Mouse (Mus musculus): ENCODE measurements around the gene Sox30. TPM values are rescaled to one million over a fixed set of nuclear protein-coding genes. Genes with fewer than 3 reads are reported as not detected.

Gene Sox30
- total RNA-seq, 2 experiments from 2014 or later, result 0.24 to 0.30 TPM

DNA sequence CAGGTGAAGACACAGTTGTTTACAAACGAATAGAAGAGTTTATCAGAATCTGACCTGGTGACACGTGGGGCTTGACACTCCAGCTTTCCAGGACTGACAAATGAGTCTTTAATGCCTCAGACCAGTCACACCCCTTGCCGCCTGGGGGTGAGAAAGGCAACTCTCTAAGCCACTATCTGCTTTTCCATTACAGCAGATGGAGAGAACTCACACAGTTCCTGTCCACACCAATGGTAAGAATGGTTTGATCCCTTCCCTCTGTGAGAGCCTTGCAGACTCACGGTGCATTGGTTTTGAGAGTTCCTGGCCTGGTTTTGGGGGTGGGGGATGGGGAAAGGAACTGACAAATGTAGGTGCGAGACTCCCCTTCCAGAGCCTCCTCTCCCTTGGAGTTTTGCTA is 74.2 kb downstream of the Sox30 start:
- intact Hi-C loops (cut with DNase I), result loop anchor here (1.0 to 5.0 kb wide), 2 partner anchors 97 to 160 kb away; partner anchors contain the start of gene Thg1l
- peak in 1 of 2 experiments; percentile 15 for DNase-seq

DNA sequence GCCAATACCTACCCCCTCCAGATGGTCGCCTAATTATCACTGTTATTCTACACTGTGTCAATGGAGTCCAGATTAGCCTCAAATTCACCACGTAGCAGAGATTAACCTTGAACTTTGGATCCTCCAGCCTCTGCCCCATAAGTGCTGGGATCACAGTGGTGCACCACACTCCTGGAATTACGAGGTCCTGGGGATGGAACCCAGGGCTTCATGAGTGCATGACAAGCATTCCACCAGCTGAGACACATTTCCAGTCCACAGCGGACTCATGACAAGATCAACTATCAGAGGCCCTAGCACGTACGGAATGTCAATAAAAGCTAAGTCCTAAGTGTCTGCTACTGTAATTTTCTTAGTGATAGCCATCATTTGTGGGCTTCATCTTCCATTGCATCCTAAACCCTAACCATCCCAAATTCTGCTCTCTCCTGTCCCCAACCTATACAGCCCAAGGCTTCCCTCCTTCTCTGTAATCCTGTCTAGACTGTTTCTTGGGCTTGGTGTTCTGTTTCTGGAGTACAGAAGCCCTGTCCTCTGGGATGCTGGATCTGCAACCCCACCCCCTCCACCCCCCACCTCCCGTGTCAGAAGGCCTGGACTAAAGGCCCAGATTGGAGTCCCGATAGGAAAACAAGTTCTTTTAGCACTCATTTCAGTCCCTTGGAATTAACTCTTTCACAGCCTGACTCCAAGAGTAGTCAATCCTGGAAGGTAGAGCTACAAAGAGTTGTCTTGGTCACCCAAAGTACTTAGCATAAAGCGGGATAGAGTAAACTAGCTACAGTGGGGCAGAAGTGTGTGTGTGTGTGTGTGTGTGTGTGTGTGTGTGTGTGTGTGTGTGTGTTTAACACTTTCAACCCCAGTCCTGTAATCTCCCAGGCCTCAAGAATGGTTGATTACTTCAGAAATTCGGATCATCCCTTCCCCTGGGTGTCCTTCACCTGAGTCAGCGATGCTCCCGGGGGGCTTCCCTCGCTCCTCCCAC is 75.1 kb downstream of the Sox30 start:
- peak in 1 of 2 experiments; percentile 10 for DNase-seq
- intact Hi-C loops (cut with DNase I), result loop anchor here (1.0 to 5.0 kb wide), 4 partner anchors 37 to 159 kb away; partner anchors contain the start of gene Thg1l

DNA sequence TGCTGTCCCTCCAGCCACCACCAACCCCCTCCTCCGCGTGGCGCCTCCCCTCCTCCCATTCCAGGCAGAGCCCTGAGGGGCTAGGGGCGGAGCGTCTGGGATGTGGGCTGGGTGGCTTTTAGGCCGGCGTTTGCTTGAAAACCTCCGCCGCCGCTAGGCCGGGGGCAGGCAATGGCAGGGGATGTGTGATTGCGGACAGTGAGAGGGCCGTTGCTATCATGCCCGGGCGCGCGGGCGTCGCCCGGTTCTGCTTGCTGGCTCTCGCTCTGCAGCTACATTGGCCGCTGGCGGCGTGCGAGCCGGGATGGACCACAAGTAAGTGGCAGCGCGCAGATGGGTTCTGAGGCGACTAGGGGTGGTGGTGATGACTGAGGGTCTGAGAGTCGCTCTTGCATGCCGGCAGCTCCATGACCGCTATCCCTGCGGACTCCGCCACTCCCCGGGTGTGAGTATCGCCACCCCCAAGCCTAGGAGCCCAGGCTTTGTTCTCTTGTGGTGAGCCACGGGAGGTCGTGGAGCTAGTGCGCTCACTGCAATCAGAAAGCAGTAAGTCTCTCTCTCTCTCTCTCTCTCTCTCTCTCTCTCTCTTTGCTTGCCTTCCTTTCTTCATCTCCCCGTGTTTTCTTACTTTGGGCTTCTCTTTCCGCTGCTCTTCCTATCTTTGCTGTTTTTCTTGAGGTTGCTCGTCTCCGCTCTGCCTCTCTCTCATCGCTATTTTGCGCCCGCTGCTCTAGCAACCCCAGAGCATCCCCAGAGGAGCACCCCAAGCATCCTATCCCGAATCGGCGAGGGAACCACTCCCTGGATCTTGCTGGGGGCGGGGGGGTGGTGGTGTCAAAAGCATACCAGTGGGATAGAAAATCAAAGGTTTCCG is 76.0 kb downstream of the Sox30 start, which contains the start of gene Adam19:
Gene Adam19, plus strand, starts transcription at position 97 of the 874 bp plus-strand sequence.
- intact Hi-C loops (cut with DNase I), result loop anchor here (1.0 to 5.0 kb wide), 2 partner anchors 36 to 72 kb away; no protein-coding TSS in a partner anchor
- DNase-seq, result peak; percentile 90 to 91

DNA sequence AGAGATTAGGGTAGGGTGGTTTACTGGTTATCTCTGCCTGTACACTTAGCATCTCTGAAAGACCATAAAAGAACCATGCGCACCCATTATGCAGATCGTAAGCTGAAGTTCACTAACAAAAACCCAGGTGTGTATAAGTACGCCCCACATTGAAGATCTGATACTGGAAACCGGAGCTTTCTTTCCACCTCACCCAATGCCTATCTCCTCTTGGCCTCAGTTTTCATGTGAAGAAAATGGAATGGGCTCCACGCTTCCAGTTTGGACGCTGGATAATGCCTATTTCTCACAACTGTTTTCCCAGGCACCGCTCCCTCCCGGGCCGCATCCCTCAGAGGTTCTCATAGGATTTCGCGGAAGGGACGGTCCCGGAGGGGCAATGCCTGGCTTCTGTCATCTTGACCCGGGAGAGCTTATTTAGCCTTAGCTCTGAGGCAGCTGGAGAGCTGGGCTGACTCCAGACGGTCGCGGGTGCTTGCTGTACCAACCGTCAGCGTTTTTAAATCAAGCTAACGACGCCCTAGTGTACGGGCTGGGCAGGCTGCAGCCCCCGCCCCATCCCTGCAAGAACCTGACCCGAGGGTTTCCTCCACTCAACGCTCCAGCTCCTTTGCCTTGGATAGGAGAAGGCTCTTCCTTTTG is 76.8 kb downstream of the Sox30 start:
- DNase-seq, result peak; percentile 69 to 75
- intact Hi-C loops (cut with DNase I), result loop anchor here (5.0 kb wide), 1 partner anchor 35 kb away; no protein-coding TSS in a partner anchor

DNA sequence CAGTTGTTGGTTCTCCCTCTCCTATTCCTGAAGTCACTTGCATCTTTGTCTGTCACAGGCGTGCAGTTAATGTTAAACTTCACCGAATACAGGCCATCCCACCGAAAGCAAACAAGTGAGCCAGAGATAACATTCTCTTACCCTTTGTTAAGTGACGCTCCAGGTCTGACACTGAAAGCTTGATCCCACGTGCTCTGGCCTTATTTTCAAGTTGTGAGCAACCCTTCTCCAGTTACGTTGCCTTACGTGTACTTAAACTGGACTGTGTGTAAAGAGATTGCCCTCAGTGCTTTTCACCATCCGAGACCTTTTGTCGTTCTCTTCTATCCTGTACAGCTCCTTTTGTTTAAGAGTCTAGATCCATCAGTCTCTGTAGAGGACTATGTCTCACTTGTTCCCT is 77.9 kb downstream of the Sox30 start:
- peak; percentile 53 to 62 for DNase-seq
- intact Hi-C loops (cut with DNase I), result loop anchor here (5.0 kb wide), 1 partner anchor 34 kb away; no protein-coding TSS in a partner anchor

DNA sequence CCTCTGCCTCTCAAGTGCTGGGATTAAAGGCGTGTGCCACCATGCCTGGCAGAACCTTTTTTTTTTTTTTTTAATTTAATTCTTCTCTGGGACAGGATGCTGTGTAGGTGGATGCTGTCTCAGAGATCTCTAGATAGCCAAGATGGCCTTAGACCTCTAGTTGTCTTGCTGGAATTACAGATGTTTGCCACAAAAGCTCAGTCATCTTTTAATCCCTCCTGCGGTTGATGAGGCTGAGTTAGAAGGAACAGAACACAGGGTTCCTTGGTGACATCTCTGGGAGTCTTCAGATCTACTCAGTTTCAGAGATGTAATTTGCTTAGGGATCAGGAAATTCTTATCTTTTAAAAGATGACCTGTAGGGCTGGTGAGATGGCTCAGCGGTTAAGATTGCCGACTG is 78.8 kb downstream of the Sox30 start:
- intact Hi-C loops (cut with DNase I), result loop anchor here (5.0 kb wide), 1 partner anchor 33 kb away; no protein-coding TSS in a partner anchor
- no peak for DNase-seq

DNA sequence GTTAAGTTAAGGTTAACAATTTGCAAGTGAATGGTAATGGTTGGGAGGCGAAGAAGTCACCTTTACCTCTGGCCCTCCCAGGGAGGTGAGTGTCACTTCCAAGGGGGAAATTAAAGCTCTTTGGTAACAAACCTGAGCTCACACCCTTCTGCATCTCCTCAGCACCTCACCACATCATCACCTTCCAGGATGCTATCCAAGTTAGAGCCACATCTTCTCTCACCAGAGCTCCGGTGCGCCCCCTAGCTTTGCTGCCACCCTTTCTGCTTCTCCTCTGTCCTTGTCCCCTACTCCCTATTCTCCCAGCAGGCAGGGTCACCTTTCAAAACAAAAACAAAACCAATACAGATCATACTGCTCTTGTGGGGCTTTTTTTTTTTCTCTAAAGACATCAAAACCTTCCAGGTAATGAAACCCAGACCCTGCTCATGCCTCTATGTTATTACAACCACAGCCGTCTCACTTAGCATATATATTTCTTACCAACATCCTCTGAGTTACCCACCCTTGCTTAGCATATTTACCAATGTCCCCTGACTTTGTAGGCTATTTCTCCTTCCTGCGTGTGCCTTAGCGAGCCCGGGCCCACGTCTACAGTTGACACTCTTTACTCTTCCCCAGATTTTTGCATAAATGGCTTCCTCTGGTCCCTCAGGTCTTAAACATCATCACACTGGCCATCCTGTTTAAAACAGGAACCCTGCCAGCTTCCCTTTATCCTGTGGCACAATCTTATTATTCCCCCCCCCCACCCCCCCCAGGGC is 80.0 kb downstream of the Sox30 start:
- intact Hi-C loops (cut with DNase I), result loop anchor here (5.0 kb wide), 2 partner anchors 32 to 52 kb away; no protein-coding TSS in a partner anchor

DNA sequence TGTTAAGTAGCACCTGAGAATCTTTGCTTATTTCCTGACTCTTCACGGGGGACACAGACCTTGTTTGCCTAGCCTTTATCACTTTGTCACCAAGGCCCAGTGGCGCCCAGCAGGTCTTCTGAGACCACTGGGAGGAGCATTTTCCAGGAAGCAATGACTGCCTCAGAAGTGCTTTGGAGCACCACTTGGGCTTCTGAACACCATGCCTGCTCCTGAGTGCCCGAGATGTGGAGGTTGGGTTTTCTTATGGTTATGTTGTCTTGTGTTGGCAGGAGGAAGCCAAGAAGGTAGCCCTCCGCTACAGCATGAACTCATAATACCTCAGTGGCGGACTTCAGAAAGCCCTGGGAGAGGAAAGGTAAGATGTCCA is 80.5 kb downstream of the Sox30 start:
- intact Hi-C loops (cut with DNase I), result loop anchor here (5.0 kb wide), 1 partner anchor 52 kb away; no protein-coding TSS in a partner anchor
- DNase-seq, result no peak

More for the DNA sequence above, 80.0 kb downstream of the Sox30 start:
- DNase-seq, result peak; percentile 50 to 60

DNA sequence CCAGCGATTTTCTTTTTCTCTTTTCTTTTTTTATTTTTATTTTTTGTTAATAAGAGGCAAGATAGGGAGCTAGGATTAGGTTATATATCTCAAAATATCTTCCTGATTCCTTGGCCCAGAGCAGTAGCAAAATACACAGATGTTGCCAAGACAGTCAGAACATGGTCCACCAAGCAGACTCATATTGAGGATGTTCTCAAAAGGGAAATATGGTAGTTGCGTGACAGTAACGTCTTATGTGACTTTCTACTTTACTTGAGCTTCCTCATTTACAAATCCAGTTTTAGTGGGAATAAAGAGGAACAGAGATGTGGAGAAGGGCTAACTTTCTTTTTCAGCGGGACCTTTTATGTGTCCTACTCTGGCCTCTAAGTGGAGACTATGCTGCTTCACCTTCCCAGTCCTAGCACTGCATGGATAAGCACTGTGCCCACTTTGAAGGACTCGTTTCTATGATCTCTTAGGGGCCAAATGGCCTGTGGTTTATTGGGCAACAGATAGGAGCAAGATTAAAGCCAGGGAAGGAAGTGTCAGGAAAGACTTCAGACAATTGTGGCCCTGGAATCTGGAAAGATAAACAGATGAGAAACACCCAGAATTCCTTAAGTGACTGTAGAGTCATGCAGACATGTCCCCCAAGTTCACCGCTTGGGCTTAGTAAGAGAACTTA is 81.8 kb downstream of the Sox30 start:
- DNase-seq, result no peak
- intact Hi-C loops (cut with DNase I), result loop anchor here (5.0 kb wide), 1 partner anchor 50 kb away; no protein-coding TSS in a partner anchor

DNA sequence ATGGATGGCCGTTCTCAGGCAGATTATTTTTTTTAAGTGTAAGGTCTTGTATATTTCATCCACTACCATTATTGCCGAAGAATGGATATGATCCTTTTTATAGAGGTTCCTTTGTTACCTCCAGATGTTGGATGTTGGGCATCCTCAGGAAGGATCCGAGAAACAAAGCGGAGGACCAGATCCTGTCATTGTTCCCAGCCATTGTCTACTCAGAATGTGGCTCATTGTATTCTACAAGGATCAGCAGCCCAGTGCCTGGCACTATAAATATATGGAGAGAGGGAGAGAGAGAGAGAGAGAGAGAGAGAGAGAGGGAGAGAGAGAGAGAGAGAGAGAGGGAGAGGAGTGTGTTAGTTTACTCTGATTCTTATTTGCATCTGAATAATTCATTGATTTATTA is 82.5 kb downstream of the Sox30 start:
- intact Hi-C loops (cut with DNase I), result loop anchor here (5.0 kb wide), 1 partner anchor 50 kb away; no protein-coding TSS in a partner anchor
- DNase-seq, result no peak

DNA sequence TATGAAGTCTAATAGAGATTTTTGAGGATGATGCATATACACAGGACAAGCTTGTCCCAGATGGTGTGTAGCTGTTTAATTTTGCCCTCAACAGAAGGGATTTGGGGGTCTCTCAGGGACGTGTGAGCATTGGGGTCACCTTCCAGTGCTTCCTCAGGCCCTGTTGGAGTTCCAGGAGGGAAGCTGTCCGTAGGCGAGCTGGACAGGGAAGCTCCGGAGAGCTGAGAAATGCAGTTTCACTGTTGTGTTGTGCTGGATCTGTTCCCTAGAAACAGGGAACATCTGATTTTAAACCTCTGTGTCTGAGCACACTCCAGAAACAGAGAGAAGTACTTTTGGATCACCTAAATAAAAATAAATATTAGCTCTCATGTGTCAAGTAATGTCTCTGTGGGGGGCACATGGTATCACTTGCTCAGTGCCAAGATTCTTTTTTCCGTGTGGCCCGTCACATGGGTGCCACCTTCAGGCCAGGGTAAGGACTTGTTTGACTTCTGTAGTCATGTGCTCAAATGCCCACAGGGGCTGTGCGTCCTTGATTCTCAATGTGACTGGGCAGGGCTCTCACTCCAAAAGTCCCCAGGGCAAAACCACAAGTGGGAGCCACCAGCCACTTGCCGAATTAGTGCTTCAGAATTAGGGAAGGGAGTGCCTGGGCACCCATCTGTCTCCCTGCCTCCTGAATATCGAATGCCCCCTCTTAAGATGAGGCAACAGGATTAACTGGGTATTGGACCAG is 83.1 kb downstream of the Sox30 start:
- peak; percentile 82 to 89 for DNase-seq
- intact Hi-C loops (cut with DNase I), result loop anchor here (5.0 kb wide), 1 partner anchor 49 kb away; no protein-coding TSS in a partner anchor

DNA sequence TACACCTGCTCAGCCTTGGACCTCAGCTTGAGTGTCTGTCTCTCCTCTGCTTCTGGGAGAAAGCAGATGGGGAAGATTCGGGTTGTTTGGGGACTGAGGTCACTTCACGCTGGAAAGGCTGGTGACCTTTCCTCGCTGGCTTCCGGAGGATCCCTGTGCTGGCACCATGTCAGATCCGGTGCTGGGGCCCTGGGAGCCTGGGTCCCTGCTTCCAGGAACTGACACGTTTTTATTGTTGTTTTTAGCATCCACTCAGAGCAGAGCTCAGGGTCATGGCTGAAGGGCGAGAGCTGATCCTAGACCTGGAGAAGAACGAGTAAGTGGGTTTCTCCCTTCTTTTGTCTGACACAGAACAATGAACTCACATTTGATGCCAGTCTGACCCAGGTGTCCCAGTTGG is 84.7 kb downstream of the Sox30 start:
- peak; percentile 73 to 78 for DNase-seq
- intact Hi-C loops (cut with DNase I), result loop anchor here (5.0 kb wide), 1 partner anchor 48 kb away; no protein-coding TSS in a partner anchor

DNA sequence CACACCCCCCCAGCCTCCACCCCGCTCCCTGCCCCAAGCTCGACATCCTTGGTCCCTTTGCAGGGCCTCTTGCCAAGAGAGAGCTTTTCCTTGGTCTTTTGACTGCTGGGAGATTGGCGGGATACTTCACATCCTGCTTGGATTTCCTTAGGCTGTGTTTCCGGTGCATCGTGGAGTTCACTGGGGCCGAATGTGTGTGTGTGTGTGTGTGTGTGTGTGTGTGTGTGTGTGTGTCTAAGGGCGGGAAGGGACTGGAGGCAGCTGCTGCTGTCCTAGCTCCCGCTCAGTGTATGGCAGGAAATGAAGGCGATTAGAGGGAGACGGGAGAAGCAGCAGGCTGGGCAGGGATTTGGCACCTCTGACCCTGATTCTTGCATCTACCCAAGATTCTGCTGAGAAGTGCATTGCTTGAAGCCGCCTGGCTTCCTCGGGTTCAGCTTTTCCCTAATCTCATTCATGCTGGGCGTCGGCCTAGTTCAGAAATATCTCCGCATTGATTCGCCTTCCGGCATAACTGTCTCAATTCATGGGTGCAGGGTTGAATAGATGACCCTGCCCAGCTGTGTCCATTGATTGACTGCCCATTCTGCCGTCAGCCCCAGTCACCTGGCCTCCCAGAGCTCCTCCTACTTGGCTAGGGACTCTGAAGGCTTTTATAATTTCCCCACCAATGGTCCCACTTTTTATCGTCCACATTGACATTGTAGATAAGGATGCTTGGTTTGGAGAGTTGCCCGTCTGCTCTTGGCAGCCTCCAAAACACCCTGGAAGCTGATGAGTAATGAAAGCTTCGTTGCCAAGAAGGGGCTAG is 85.3 kb downstream of the Sox30 start:
- intact Hi-C loops (cut with DNase I), result no loop called here
- DNase-seq, result peak; percentile 88 to 89

Data from heart, postnatal 10 days (tissue).